Mouse (Mus musculus): ENCODE data around the gene Grm4. TPM values are rescaled to one million over a fixed set of nuclear protein-coding genes. Genes with fewer than 3 reads are reported as not detected.

Gene Grm4
- under 1 TPM; 0.29 to 0.39 TPM for total RNA-seq (2021)
- long read RNA-seq, experiment 1: 0 reads
- long read RNA-seq, experiment 2: 0 reads

DNA sequence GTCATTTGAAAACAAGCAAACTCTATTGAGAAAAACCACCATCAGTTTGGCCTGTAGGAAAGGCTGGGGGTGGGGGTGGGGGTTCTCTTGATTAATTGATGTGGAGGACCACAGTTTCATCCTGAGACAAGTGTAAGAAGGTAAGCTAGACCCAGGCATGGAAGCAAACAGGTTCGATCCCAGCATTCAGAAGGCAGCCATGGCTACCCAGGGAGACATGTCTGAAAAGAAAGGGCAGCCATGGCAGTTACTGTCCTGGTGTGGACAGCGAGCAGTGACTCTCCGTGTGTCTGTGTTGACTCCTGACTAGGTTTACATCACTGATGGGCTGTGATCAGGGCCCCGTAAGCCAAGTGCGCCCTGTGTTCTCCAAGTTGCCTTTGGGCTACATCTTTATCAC, at the start of gene Grm4:
TSS of gene Grm4 (minus strand) at position 101 of the 400 bp plus-strand sequence.
- no peak for DNase-seq (ENCODE audit: low spot score in 2 of 2)

DNA sequence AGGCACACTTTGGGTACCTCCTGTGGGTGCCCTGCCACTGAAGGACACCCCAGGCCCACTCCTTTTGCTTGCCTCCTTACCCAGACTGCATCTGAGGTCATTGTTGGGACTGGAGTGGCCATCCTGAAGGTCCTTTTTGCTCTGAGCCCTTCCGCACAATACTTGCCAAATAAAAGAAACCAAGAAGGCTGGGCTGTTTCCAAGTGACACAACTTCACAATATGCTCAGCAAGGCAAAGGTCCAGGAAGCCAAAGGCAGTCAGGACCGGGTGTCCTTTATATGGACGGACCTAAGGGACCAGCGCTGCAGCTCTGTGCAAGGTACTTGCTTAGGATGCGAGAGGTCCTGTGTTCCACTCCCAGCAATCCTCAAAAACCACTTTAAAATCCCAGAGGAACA, 47.0 kb upstream of the Grm4 start:
- DNase-seq (ENCODE audit: low spot score in 2 of 2): no peak

DNA sequence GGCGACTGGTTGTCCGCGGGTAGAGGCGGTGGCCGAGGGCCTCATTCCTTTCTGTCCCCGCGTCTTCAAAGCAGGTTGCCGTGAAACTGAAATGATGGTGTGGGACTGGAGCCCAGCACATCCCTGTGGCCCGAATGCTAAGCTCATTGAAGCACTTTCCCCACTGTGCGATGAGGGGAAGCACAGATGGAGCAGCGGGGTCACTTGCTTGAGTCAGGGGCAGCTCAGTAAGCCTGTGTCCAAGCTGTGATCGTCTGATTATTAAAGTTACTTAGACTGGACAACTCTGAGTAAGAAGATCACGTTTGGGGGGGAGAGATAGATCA, 44.7 kb upstream of the Grm4 start:
- no peak for DNase-seq (ENCODE audit: low spot score in 2 of 2)

DNA sequence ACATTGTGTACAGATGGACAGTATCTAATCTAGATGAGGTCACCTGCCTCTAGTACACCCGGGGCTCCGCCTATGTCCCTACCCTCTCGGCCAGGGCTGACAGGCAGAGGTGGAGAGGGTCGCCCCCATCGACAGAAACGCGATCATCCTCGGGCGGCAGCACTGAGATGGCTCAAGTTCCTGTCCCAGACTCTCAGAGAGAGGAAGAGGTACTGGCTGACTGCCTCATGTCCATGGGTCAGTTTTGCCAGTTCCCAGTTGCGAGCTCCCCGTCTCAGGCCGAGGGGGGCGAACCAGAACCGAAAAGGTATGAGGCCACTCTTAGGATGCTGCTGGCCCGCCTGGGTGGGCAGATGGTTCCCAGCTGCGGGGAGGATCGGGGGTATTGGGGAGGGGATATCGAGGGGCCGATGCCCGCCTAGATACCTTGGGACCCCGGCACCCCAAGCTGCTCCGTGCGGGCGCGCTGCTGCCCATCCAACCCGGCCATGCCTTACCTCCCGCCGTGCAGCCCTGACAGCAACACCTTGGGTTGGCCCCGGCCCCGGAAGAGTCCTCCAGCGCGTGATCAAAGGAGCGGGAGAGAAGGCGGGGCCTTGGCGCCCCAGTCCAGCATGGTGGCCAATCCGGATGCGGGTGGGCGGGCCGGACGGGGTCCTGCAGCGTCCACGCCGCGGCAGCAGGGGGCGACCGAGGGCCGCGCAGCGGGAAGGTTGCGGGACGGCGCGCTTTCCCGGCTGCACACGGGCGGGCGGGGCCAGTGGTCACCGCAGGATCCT, 44.1 kb upstream of the Grm4 start, which contains the start of gene AI413582:
TSS of gene AI413582 (minus strand) at position 594 of the 779 bp plus-strand sequence.
- peak; percentile 95 to 96 for DNase-seq (ENCODE audit: low spot score in 2 of 2)

DNA sequence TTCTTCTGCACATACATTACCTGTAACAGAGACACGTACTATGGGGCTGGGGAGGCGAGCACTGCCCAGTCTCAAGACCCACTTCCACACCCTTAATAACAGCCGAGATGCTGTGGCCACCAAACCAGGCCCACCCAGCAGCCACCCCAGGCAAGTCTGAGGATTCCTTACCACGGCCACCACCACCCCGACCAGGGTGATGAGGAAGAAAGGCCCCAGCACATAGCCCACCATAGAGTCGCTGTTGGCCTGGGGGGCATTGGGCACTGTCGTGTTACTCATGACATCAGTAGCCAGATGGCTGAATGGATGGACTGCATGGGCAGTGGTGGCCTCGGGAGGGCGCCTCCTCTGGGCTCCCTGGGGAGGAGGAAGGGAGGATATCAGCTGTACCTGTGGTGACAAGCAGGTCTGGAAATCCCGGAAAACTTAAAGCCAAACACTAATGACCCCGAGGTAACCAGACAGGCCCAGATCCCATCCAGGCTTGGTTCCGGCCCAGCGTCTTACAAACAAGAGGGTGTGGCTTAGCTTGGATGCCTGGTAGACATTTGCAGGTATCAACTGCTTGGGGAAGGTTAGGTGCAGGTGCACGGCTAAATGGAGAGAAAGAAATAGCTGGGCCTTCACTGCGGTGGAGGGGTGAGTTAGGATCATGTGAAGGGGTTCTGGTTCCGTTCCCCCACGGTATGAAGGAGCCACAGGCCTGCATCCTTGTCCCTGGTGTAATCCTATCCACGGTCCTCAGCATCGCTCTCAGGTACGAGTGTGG, 43.4 kb upstream of the Grm4 start:
- DNase-seq (ENCODE audit: low spot score in 2 of 2): no peak

DNA sequence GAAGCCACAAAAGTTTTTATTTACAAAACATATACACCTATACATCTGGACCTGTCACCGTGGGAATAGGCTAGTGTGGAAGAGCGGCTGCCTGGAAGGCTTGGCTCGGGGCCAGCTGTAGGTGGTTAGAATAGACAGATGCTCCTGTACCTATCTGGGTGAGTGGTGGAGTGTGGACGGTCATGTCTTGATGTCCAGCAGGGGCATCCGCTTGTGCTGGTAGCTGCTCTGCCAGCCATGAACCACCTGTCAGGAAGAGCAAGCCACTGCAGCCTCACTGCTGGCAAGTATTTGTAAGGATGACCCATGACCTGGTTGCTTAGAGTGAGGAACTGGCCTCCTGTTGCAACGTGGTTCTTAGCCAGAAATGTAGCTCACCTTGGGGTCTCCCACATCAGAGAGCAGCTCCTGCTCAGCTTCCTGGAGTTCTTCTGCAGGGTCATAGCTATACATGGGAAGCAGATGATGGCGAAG, 42.6 kb upstream of the Grm4 start:
- no peak for DNase-seq (ENCODE audit: low spot score in 2 of 2)

DNA sequence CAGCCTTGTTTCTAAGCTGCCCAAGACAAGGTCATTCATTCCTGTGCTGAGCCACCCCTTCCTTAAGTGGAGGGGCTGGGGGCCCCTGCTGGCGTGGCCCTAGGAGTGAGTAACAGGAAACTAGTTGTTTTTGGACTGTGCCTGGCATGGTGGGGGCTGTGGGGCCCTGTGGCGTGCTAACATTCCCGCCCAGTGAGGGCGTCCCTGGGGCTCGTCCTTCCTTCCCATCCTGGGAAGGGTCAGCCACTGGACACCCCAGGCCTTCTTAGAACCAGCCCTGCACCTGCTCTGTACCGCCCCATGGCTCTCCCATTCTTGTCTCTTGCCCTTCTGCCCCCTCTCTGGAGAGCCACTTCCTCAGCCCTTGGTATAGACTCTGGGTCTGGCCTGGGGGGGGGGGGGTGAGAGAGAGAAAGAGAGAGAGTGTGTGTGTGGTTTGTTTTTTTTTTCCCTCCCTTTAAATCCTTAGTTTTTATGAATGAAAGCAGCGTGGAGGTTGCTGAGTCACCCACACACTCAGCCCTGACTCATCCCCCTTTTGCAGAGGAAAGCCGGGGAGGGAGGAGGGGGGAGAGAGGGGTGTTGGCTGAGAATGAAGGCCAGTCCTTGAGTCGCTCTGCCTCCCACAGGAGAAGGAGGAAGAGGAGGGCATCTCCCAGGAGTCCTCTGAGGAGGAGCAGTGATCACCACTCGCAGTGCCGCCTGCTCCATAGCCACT, 40.8 kb upstream of the Grm4 start:
- DNase-seq (ENCODE audit: low spot score in 2 of 2): no peak

DNA sequence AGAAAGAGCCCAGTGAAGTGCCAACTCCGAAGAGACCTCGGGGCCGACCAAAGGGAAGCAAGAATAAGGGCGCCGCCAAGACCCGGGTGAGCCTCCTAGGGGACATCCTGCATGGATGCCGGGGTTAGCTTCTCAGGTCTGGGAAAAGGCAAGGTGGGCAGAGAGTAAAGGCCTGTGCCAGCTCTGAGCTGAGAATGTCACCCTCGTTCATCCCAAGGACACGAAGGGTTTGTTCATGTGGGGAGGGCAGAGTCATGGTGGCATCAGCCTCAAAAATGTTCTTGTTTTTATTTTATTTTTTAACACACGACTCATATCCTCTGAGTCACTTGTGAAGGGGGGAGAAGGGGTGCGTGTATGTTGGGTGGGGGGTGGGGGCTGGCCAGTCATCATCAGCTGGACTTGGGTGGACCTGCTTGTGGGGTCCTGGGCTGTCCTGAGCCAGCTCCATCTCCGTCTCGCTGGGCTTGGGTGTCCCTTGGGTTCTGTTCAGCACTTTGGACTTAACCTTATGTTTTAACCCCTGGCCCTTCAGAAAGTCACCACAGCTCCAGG, 39.8 kb upstream of the Grm4 start:
- DNase-seq (ENCODE audit: low spot score in 2 of 2): no peak

DNA sequence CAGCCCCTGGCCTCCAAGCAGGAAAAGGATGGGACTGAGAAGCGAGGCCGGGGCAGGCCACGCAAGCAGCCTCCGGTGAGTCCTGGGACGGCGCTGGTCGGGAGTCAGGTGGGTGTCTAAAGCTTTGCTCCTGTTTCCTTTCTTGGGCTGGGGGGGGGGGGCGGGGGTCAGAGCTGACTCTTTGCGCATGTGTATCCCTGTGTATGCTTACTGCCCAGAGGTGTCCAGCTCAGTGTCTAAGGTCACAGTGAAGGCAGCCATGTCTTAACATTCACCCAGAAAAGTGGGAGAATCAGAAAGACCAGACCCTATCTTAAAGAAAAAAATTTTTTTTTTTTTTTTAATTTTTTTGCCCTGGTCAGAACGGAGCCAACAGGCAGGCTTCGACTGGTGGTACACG, 38.4 kb upstream of the Grm4 start:
- no peak for DNase-seq (ENCODE audit: low spot score in 2 of 2)

DNA sequence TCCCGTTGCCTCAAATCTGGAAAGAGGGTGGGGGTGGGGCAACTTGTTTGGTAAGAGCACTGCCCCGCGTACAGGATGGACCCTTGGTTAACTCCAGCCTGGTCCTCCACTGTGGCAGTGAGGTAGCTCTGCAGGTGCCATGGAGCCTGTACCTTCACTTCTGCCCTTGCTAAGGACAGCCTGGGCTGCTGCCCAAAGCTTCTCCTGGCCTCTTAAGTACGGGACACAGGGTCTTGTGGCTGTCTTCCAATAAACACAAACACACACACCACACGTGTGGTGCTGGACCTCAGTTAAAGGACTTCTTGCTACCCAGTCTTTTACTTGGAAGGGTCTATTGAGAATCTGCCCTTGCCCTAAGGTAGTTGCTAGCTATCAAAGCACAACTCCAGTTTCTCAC, 37.6 kb upstream of the Grm4 start:
- no peak for DNase-seq (ENCODE audit: low spot score in 2 of 2)

DNA sequence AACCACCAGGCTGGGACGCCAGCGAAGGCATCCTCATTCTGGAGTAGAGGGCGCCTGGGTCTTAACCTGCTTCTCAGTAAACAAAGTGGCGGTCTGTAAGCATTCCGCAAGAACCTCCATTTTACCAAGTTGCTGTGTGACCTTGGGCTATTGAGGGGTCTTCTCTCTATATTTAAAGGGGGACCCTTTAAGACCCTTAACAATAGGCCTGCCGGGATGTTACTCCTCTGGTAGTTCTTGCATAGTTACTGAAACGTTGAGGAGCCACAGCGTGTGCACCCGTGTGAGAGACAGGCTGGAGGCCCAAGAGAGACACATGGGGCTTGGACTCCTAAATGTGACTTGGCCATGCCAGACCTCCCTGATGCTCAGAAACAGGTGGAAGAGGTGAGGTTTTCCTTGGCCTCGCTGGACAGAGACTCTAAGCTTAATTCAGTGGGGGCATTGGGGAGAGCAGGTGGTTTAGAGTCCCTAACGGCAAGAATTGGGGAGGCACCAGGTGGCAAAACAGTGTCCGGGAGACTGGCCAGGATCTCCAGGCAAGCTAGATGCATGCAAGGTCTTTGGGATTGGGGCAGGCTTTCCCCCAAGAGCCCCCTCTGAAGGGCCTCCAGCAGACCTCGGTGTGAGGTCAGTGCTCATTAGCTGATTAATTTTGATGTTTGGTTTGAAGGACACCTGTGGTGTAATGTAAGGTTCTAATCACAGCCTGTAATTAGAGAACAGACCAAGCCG, 36.9 kb upstream of the Grm4 start:
- DNase-seq (ENCODE audit: low spot score in 2 of 2): no peak

DNA sequence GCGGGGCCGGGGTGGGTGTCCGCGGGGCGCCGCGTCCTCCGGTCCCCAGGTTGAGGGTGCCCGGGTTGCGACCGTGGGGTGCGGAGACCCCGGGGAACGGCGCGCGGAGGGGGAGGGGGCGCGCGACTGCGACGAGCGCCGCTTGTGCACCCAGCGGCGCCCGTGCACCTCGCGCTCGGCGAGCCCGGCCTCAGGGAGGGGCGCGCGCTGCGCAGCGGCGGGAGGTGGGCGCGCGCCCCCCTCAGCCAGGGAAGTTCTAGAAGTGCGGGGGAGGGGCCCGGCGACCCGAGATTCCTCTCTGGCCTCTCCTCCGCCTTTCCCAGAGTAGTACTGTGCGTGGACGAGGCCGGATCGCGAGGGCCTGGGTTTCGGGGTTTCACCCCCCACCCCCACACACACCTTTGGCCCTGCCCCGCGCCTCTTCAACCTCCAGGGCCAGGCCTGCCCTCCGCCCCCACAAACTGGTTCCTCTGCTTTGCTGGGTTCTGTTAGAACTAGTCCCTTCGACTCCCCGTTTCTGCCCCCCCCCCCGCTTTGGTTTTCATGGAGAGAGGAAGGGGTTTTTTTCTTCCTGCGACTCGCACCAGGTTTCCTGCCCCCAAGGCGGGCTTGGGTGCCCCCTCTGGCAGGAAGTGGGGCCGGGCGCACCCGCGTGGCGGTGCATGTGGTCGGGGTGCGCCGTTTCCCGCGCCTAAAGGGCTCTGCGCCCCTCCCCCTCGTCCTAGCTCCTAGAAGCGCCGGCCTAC, 36.2 kb upstream of the Grm4 start:
- DNase-seq (ENCODE audit: low spot score in 2 of 2): peak in 1 of 2 experiments; percentile 31

DNA sequence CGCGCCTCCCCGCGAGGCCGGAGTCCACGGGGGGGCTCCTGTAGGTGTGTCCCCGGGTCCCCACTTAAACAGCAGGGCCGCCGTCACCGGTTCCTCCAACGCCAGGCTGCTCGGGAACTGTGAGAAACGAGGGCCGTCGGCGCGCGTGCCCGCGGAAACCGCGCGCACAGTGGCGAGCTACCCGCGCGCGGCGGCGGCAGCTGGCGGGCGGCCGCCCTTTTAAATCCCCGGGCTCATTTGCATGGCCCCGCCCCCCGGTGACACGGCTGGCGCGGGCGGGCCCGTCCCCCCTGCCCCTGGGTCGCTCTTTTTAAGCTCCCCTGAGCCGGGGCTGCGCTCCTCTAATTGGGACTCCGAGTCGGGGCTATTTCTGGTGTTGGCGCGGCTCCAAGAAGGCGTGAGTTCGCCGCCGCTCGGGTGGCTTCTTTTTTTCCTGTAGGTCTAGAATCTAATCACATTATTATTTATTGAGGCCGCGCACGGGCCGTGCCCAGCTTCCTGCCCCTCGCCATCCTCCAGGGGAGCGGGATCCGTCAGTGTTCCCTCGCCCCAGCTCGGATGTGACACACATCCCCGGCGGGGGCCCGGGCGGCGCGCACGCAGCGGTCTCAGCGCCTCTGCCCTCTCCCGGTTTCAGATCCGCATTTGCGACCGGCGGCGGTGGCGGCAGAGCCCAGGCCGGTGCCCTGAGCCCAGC, 35.3 kb upstream of the Grm4 start, which contains the start of gene Hmga1:
TSS of gene Hmga1 (plus strand) at position 183 of the 697 bp plus-strand sequence.
- DNase-seq (ENCODE audit: low spot score in 2 of 2): peak; percentile 65 to 80

DNA sequence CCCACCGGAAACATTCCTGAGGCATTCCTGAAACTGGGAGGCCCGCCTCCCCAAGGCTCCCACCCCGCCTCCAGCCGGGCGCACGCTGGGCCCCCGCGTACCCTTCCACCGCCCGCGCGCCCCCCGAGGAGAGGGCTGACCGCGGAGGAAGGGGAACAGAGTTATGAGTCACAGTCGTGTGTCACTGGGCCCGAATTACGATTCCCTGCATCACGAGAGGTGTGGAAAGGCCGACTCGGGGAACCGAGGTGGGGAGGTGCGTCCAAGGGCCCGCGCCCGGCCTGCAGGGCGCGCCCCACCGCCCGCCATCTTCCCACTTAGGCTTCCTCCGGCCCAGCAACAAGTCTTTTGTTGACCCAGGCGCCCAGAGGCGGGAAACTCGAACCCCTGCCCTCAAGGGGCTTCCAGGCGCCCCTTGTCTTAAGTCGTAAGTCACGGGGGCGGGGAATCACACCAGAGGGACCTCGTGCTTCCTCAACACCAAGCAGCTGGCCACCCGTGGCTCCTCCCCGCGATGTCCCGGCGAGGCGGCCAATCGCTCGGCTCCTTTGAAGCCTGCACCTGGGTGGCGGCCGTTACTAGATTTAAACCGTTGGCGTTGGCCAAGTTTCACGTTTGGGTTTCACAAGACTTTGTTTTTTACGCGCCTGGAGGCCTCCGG, 34.4 kb upstream of the Grm4 start:
- DNase-seq (ENCODE audit: low spot score in 2 of 2): peak in 1 of 2 experiments; percentile 56

DNA sequence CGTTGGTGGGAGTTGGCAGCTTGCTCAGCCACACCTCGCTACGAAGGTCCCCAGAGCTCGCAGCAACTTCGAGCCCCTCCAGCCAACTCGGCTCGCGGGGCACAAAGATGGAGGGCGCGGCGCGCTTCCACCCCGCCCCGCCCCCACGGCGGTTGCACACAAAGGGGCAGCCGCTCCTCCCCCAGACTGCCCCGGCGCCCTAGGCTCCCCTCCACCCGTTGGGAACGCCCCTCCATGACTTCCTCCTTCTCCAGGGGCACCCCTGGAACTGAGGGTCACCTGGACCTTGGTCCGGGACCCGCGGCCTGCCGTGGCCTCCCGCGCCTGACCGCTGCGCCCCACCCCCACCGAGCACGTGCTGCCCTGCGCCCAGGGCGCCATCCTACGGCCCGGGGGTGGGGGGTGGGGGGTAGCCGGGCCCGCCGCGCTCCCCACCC, 33.9 kb upstream of the Grm4 start:
- peak in 1 of 2 experiments; percentile 30 for DNase-seq (ENCODE audit: low spot score in 2 of 2)

DNA sequence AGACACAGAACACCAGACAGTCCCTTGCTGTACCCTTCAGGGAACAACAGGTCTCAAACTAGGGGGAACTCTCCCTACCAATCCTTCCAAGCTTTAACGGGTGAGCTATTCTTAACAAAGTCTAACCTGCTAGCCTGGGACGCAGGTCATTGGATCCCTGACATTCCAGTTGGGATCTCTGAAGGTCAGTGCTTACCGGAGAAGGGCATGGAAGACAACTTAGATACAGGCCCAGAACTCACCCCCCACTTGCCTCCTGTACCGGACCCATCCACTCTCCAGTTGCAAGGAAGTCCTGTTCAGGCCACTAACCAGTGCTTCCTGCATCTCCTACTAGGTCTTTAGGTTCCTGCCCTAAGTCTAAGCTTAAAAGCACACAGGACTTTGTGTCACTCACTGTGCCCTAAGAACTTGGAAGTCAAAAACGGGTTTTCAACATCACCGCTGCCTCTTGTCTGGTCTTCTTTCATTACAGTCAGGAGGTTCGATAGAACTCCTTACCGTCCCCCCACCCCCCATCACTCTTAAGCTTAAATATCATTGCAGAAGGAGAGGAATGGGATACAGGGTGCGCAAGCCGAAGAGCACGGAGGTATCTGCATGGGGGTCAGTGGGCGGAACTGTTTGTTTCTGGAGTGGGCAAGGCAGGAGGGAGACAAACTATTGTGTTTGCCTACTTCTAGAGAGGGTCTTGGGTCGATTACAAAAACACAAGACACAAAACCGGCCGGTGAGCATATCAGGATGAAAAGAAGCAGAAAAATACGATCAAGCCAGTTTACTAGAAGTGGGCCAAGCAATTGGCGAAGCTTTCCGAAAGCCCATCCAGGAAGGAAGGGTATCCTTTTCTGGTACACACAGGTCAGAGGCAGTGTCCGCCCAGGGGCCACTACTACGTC, 33.1 kb upstream of the Grm4 start:
- DNase-seq (ENCODE audit: low spot score in 2 of 2): no peak

All from gastrocnemius, postnatal 4 days (tissue).